Mouse (Mus musculus) kidney, embryonic 16.5 days (tissue): Measurements from ENCODE around the gene Slc26a6. TPM values are rescaled to one million over a fixed set of nuclear protein-coding genes. Genes with fewer than 3 reads are reported as not detected.
A peak's percentile ranks its signal among the peaks of the same experiment; 100 is the strongest.

Experiments
- ATAC-seq: fragments of 200-750 bp; cut with Nextera tagmentation; 2 replicates; pipeline ENCODE4 v1.8.0; 2017; ENCODE audit warnings: moderate TSS enrichment; ENCODE audit not compliant: low FRiP score, low TSS enrichment
- H3K27ac ChIP-seq: fragments of 300-500 bp; sonication (generic); 2 replicates; pipeline ENCODE4 v1.5.1; 2014; ENCODE audit warnings: low read length
- H3K27me3 ChIP-seq: fragments of 300-500 bp; sonication (generic); 2 replicates; pipeline ENCODE4 v1.6.1; 2014; ENCODE audit warnings: low read length, control low read depth, mixed read lengths; ENCODE audit not compliant: insufficient read depth
- H3K36me3 ChIP-seq: fragments of 300-500 bp; sonication (generic); 2 replicates; pipeline ENCODE4 v1.6.1; 2014; ENCODE audit warnings: low read length, control low read depth, mixed read lengths; ENCODE audit not compliant: insufficient read depth
- H3K4me1 ChIP-seq: fragments of 300-500 bp; sonication (generic); 2 replicates; pipeline ENCODE4 v1.6.1; 2014; ENCODE audit warnings: low read length, control low read depth, mixed read lengths; ENCODE audit not compliant: insufficient read depth
- H3K4me2 ChIP-seq: fragments of 300-500 bp; sonication (generic); replicated peaks from 2 replicates; pipeline ENCODE4 v1.6.1; 2014; ENCODE audit warnings: low read depth, low read length
- H3K4me3 ChIP-seq: fragments of 300-500 bp; sonication (generic); 2 replicates; pipeline ENCODE4 v1.5.1; 2014; ENCODE audit warnings: mild to moderate bottlenecking, low read length
- H3K9ac ChIP-seq: fragments of 300-500 bp; sonication (generic); replicated peaks from 2 replicates; pipeline ENCODE4 v1.6.1; 2014; ENCODE audit warnings: low read length
- H3K9me3 ChIP-seq: fragments of 300-500 bp; sonication (generic); 2 replicates; pipeline ENCODE4 v1.6.1; 2016; ENCODE audit warnings: low read length, control low read depth
- WGBS: fragments of 180-500 bp; shearing (Covaris S2); extraction: QIAGEN DNeasy Blood & Tissue Kit; methylation state at CpG from one replicate; pipeline ENCODE4 v1.1.7; 2014; 5-methylcytosine and 5-hydroxymethylcytosine counted together
- polyA plus RNA-seq: library from polyadenylated mRNA; unstranded; fragments of >200 nt; fragmentation: Nextera tagmentation; extraction: Ambion mirVana; gene quantifications from 2 replicates; pipeline ENCODE4 v1.2.1, GENCODE M21; 2015

The Slc26a6 gene
- 14.4 and 15.3 TPM in 2 replicates for polyA plus RNA-seq

- WGBS, result 93% methylated on average over 3 of the region's 3 CpGs
- peak within 1 kb of the TSS; percentile 93 for H3K4me2 ChIP-seq
- no peaks in the 10 kb centered on the region for H3K27me3 ChIP-seq
- peak within 1 kb of the TSS; percentile 93 for H3K27ac ChIP-seq
- peaks cover 13% of the 10 kb centered on the region for H3K4me1 ChIP-seq
- ATAC-seq, result no peak
- H3K4me3 ChIP-seq, result peak within 1 kb of the TSS; percentile 90
- 0 out of 2 replicates have a peak, but pooled peaks cover under 1% of the 10 kb centered on the region for H3K36me3 ChIP-seq
- no peaks in the 10 kb centered on the region for H3K9me3 ChIP-seq
- peak within 1 kb of the TSS; percentile 82 for H3K9ac ChIP-seq
Observed at GRCm38 (mm10) chr9:108852976-108853375, at the start of gene Slc26a6. Slc26a6 (plus strand) TSS chr9:108853283.

- Histone ChIP-seq H3K4me2 (no peak overlapping the region), H3K27me3 (no peaks in the 10 kb centered on the region), H3K36me3 (peaks cover 46% of the 10 kb centered on the region), H3K9ac (no peak overlapping the region), H3K27ac (no peak overlapping the region), H3K9me3 (no peaks in the 10 kb centered on the region), H3K4me1 (peaks cover 20% of the 10 kb centered on the region), H3K4me3 (no peak overlapping the region)
- no peak for ATAC-seq
- WGBS, result 87% methylated on average over 8 of the region's 8 CpGs
Observed at GRCm38 (mm10) chr9:108805768-108806167, 47.3 kb upstream of the Slc26a6 start.

GRCm38 (mm10) chr9:108806379-108806778 lies 46.7 kb upstream of the Slc26a6 start:
- ATAC-seq, result no peak
- Histone ChIP-seq H3K9me3 (no peaks in the 10 kb centered on the region), H3K36me3 (peaks cover 47% of the 10 kb centered on the region), H3K27ac (no peak overlapping the region), H3K9ac (no peak overlapping the region), H3K4me3 (no peak overlapping the region), H3K4me2 (no peak overlapping the region), H3K27me3 (no peaks in the 10 kb centered on the region), H3K4me1 (peaks cover 20% of the 10 kb centered on the region)

GRCm38 (mm10) chr9:108806831-108807230 lies 46.3 kb upstream of the Slc26a6 start:
- H3K4me3 ChIP-seq, result no peak overlapping the region
- H3K27me3 ChIP-seq, result no peaks in the 10 kb centered on the region
- no peaks in the 10 kb centered on the region for H3K9me3 ChIP-seq
- H3K4me2 ChIP-seq, result no peak overlapping the region
- H3K4me1 ChIP-seq, result peaks cover 20% of the 10 kb centered on the region
- no peak overlapping the region for H3K9ac ChIP-seq
- WGBS, result 89% methylated on average over 1 of the region's 1 CpGs
- peaks cover 42% of the 10 kb centered on the region for H3K36me3 ChIP-seq
- no peak overlapping the region for H3K27ac ChIP-seq
- no peak for ATAC-seq

- H3K27ac ChIP-seq, result peak overlapping the region; percentile 1; the same call in 1 of the 2 replicates
- H3K4me2 ChIP-seq, result no peak overlapping the region
- peak; percentile 21 for ATAC-seq
- no peaks in the 10 kb centered on the region for H3K27me3 ChIP-seq
- H3K4me1 ChIP-seq, result peaks cover 20% of the 10 kb centered on the region
- no peak overlapping the region for H3K9ac ChIP-seq
- peak overlapping the region; percentile 81 for H3K4me3 ChIP-seq
- H3K36me3 ChIP-seq, result peaks cover 36% of the 10 kb centered on the region
- no peaks in the 10 kb centered on the region for H3K9me3 ChIP-seq
- WGBS, result 75% methylated on average over 5 of the region's 5 CpGs
Observed at GRCm38 (mm10) chr9:108807674-108808073, 45.4 kb upstream of the Slc26a6 start.

GRCm38 (mm10) chr9:108808163-108808665 lies 44.9 kb upstream of the Slc26a6 start, which contains the start of gene Nckipsd:
Nckipsd (plus strand) TSS chr9:108808368.
- Histone ChIP-seq H3K4me1 (peaks cover 20% of the 10 kb centered on the region), H3K9me3 (no peaks in the 10 kb centered on the region), H3K36me3 (peaks cover 36% of the 10 kb centered on the region), H3K4me2 (peak within 1 kb of the TSS; percentile 90), H3K4me3 (peak within 1 kb of the TSS; percentile 81), H3K27me3 (no peaks in the 10 kb centered on the region), H3K27ac (peak within 1 kb of the TSS; percentile 59), H3K9ac (peak within 1 kb of the TSS; percentile 89)
- ATAC-seq, result peak; percentile 90
- 0% methylated on average over 24 of the region's 62 CpGs for WGBS

- Histone ChIP-seq H3K4me3 (peak overlapping the region; percentile 81), H3K27me3 (no peaks in the 10 kb centered on the region), H3K27ac (peak overlapping the region; percentile 32; the same call in 1 of the 2 replicates), H3K9me3 (no peaks in the 10 kb centered on the region), H3K9ac (peak overlapping the region; percentile 89), H3K36me3 (peaks cover 33% of the 10 kb centered on the region), H3K4me1 (peaks cover 20% of the 10 kb centered on the region), H3K4me2 (peak overlapping the region; percentile 90)
- no peak for ATAC-seq
- 44% methylated on average over 5 of the region's 5 CpGs for WGBS
Observed at GRCm38 (mm10) chr9:108809188-108809587, 43.9 kb upstream of the Slc26a6 start.

- Histone ChIP-seq H3K27me3 (no peaks in the 10 kb centered on the region), H3K4me1 (peaks cover 20% of the 10 kb centered on the region), H3K27ac (peak overlapping the region; percentile 32; the same call in 1 of the 2 replicates), H3K4me3 (no peak overlapping the region), H3K9me3 (no peaks in the 10 kb centered on the region), H3K36me3 (peaks cover 33% of the 10 kb centered on the region), H3K4me2 (peak overlapping the region; percentile 90), H3K9ac (peak overlapping the region; percentile 89; the same call in 1 of the 2 replicates)
- ATAC-seq, result no peak
- 73% methylated on average over 6 of the region's 6 CpGs for WGBS
Observed at GRCm38 (mm10) chr9:108809723-108810122, 43.4 kb upstream of the Slc26a6 start.

GRCm38 (mm10) chr9:108810516-108810915 lies 42.6 kb upstream of the Slc26a6 start:
- H3K27me3 ChIP-seq, result no peaks in the 10 kb centered on the region
- 79% methylated on average over 5 of the region's 5 CpGs for WGBS
- H3K4me2 ChIP-seq, result no peak overlapping the region
- H3K9me3 ChIP-seq, result no peaks in the 10 kb centered on the region
- H3K4me1 ChIP-seq, result peaks cover 20% of the 10 kb centered on the region
- peaks cover 33% of the 10 kb centered on the region for H3K36me3 ChIP-seq
- ATAC-seq, result no peak
- no peak overlapping the region for H3K9ac ChIP-seq
- H3K27ac ChIP-seq, result no peak overlapping the region
- no peak overlapping the region for H3K4me3 ChIP-seq

GRCm38 (mm10) chr9:108815557-108815956 lies 37.5 kb upstream of the Slc26a6 start:
- no peak overlapping the region for H3K9ac ChIP-seq
- peaks cover 31% of the 10 kb centered on the region for H3K36me3 ChIP-seq

More at GRCm38 (mm10) chr9:108815557-108815956, 37.5 kb upstream of the Slc26a6 start:
- Histone ChIP-seq H3K27me3 (no peaks in the 10 kb centered on the region), H3K27ac (no peak overlapping the region), H3K4me1 (no peaks in the 10 kb centered on the region), H3K4me2 (no peak overlapping the region), H3K9me3 (no peaks in the 10 kb centered on the region), H3K4me3 (no peak overlapping the region)
- 85% methylated on average over 7 of the region's 7 CpGs for WGBS
- no peak for ATAC-seq
